Mouse (Mus musculus): ENCODE data around the gene Mcmbp. TPM values are rescaled to one million over a fixed set of nuclear protein-coding genes. Genes with fewer than 3 reads are reported as not detected.
A peak's percentile ranks its signal among the peaks of the same experiment; 100 is the strongest.

Gene Mcmbp
- polyA plus RNA-seq, 2 experiments: 45.2 to 62.4 TPM

GRCm38 (mm10) chr7:128758948-128759347, 18.7 kb upstream of the Mcmbp start:
- H3K4me3 ChIP-seq (replicated peaks; ENCODE audit: low read length): no peak overlapping the region
- no peak for TF ChIP-seq POLR2A (IDR thresholded peaks at IDR 0.05; ENCODE audit: borderline replicate concordance, extremely low read depth, insufficient read depth, insufficient read length)
- no peaks in the 10 kb centered on the region for H3K27me3 ChIP-seq (ENCODE audit: control insufficient read depth, insufficient read depth, low read length)
- no peak for DNase-seq (ENCODE audit: low spot score)
- peaks cover 98% of the 10 kb centered on the region for H3K36me3 ChIP-seq (ENCODE audit: control insufficient read depth, insufficient read depth, low read length)
- no peaks in the 10 kb centered on the region for H3K9me3 ChIP-seq (ENCODE audit: control insufficient read depth, low read length)
- no peaks in the 10 kb centered on the region for H3K4me1 ChIP-seq (ENCODE audit: control insufficient read depth, insufficient read depth, low read length)
- no peak overlapping the region for H3K27ac ChIP-seq (replicated peaks; ENCODE audit: low read depth, low read length)
- no peak for ATAC-seq (ENCODE audit: low FRiP score, low read depth)
- no peak overlapping the region for H3K9ac ChIP-seq (ENCODE audit: low read depth, low read length, severe bottlenecking)
- no peak overlapping the region for H3K4me2 ChIP-seq (replicated peaks; ENCODE audit: low read depth, low read length, severe bottlenecking)
- whole genome bisulfite sequencing: 83% methylated on average over 4 of the region's 4 CpGs

DNA sequence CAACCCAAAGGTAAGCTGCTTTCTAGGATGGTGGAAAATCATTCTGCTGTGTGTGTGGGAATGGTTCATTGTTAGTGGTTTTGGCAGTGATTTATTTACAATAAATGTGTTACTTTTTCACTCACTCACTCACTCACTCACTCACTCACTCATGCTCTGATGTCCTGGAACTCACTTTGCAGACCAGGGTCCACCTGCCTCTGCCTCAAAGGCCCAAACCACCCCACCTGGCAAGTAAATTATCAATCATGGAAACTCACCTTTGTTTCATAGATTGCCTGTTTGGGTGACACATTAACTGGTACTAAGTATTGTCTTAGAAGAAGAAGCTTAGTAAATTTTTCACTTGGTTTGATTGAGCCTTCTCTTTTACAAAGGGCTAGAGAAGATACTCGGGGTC, 15.1 kb upstream of the Mcmbp start:
- DNase-seq (ENCODE audit: low spot score) (no peak), ATAC-seq (ENCODE audit: low FRiP score, low read depth) (no peak)
- Histone ChIP-seq H3K4me1 (ENCODE audit: control insufficient read depth, insufficient read depth, low read length) (no peaks in the 10 kb centered on the region), H3K9ac (ENCODE audit: low read depth, low read length, severe bottlenecking) (no peak overlapping the region), H3K9me3 (ENCODE audit: control insufficient read depth, low read length) (no peaks in the 10 kb centered on the region), H3K36me3 (ENCODE audit: control insufficient read depth, insufficient read depth, low read length) (peaks cover 94% of the 10 kb centered on the region), H3K4me3 (replicated peaks; ENCODE audit: low read length) (no peak overlapping the region), H3K27me3 (ENCODE audit: control insufficient read depth, insufficient read depth, low read length) (no peaks in the 10 kb centered on the region), H3K4me2 (replicated peaks; ENCODE audit: low read depth, low read length, severe bottlenecking) (no peak overlapping the region), H3K27ac (replicated peaks; ENCODE audit: low read depth, low read length) (no peak overlapping the region)
- TF ChIP-seq POLR2A (IDR thresholded peaks at IDR 0.05; ENCODE audit: borderline replicate concordance, extremely low read depth, insufficient read depth, insufficient read length): no peak
- WGBS: 100% methylated on average over 1 of the region's 1 CpGs

- no peak for ATAC-seq (ENCODE audit: low FRiP score, low read depth)
- TF ChIP-seq POLR2A (IDR thresholded peaks at IDR 0.05; ENCODE audit: borderline replicate concordance, extremely low read depth, insufficient read depth, insufficient read length): no peak
- no peaks in the 10 kb centered on the region for H3K4me1 ChIP-seq (ENCODE audit: control insufficient read depth, insufficient read depth, low read length)
- H3K36me3 ChIP-seq (ENCODE audit: control insufficient read depth, insufficient read depth, low read length): peaks cover 73% of the 10 kb centered on the region
- no peak overlapping the region for H3K4me3 ChIP-seq (replicated peaks; ENCODE audit: low read length)
- H3K27ac ChIP-seq (replicated peaks; ENCODE audit: low read depth, low read length): no peak overlapping the region
- 90% methylated on average over 4 of the region's 4 CpGs for WGBS
- H3K9ac ChIP-seq (ENCODE audit: low read depth, low read length, severe bottlenecking): no peak overlapping the region
- no peak for DNase-seq (ENCODE audit: low spot score)
- no peak overlapping the region for H3K4me2 ChIP-seq (replicated peaks; ENCODE audit: low read depth, low read length, severe bottlenecking)
- no peaks in the 10 kb centered on the region for H3K27me3 ChIP-seq (ENCODE audit: control insufficient read depth, insufficient read depth, low read length)
- H3K9me3 ChIP-seq (ENCODE audit: control insufficient read depth, low read length): no peaks in the 10 kb centered on the region
These were observed 11.7 kb upstream of the Mcmbp start for GRCm38 (mm10) chr7:128752012-128752411.

DNA sequence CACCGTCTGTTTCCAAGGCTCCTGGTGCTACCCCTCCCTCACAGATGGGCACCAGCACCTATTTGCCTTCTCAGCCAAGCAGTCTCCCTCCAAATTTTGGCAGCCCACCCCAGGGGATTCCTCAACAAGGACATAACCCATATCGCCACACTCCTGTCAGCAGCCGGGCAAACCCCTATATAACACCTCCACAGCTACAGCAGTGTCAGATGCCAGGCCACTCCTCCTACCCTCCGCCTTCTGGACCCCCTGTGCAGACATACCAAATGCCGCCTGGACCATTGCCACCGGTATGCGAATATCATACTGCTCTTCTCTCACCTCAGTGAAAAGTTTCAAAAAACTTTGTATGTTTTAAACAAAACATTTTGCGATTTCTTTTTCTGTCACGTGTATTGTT, 10.0 kb upstream of the Mcmbp start:
- no peaks in the 10 kb centered on the region for H3K9me3 ChIP-seq (ENCODE audit: control insufficient read depth, low read length)
- H3K4me2 ChIP-seq (replicated peaks; ENCODE audit: low read depth, low read length, severe bottlenecking): no peak overlapping the region
- H3K4me1 ChIP-seq (ENCODE audit: control insufficient read depth, insufficient read depth, low read length): peaks cover 13% of the 10 kb centered on the region
- DNase-seq (ENCODE audit: low spot score) (no peak), ATAC-seq (ENCODE audit: low FRiP score, low read depth) (no peak)
- 87% methylated on average over 9 of the region's 9 CpGs for WGBS
- no peak overlapping the region for H3K27ac ChIP-seq (replicated peaks; ENCODE audit: low read depth, low read length)
- H3K36me3 ChIP-seq (ENCODE audit: control insufficient read depth, insufficient read depth, low read length): peaks cover 58% of the 10 kb centered on the region
- no peak overlapping the region for H3K4me3 ChIP-seq (replicated peaks; ENCODE audit: low read length)
- H3K9ac ChIP-seq (ENCODE audit: low read depth, low read length, severe bottlenecking): no peak overlapping the region
- TF ChIP-seq POLR2A (IDR thresholded peaks at IDR 0.05; ENCODE audit: borderline replicate concordance, extremely low read depth, insufficient read depth, insufficient read length): no peak
- no peaks in the 10 kb centered on the region for H3K27me3 ChIP-seq (ENCODE audit: control insufficient read depth, insufficient read depth, low read length)

GRCm38 (mm10) chr7:128748758-128749157, 8.5 kb upstream of the Mcmbp start:
- Histone ChIP-seq H3K9ac (ENCODE audit: low read depth, low read length, severe bottlenecking) (no peak overlapping the region), H3K4me1 (ENCODE audit: control insufficient read depth, insufficient read depth, low read length) (peaks cover 15% of the 10 kb centered on the region), H3K9me3 (ENCODE audit: control insufficient read depth, low read length) (no peaks in the 10 kb centered on the region), H3K27me3 (ENCODE audit: control insufficient read depth, insufficient read depth, low read length) (no peaks in the 10 kb centered on the region), H3K36me3 (ENCODE audit: control insufficient read depth, insufficient read depth, low read length) (peaks cover 43% of the 10 kb centered on the region), H3K4me3 (replicated peaks; ENCODE audit: low read length) (no peak overlapping the region), H3K27ac (replicated peaks; ENCODE audit: low read depth, low read length) (no peak overlapping the region), H3K4me2 (replicated peaks; ENCODE audit: low read depth, low read length, severe bottlenecking) (no peak overlapping the region)
- 80% methylated on average over 3 of the region's 3 CpGs for WGBS
- DNase-seq (ENCODE audit: low spot score) (peak; percentile 16), ATAC-seq (ENCODE audit: low FRiP score, low read depth) (no peak)
- no peak for TF ChIP-seq POLR2A (IDR thresholded peaks at IDR 0.05; ENCODE audit: borderline replicate concordance, extremely low read depth, insufficient read depth, insufficient read length)

DNA sequence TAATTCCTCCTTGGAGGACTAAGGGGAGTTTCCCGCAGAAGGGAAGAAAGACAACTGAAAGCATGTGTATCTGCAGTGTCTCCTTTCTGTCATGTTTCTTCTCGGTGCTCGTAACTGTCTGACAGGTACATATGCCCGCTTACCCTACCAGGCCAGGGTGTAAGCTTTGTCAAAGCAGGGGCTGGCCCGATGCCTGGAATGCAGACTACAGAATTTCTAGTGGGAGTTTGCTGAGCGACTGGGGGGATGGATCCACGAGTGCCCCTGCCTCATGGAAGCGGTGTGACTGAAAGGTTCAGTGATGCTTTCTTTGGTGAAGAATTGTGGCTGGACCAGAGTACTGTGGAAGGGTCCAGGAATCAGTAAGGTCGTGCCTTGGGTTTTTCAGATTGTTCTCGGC, 5.9 kb upstream of the Mcmbp start:
- Histone ChIP-seq H3K27me3 (ENCODE audit: control insufficient read depth, insufficient read depth, low read length) (no peaks in the 10 kb centered on the region), H3K36me3 (ENCODE audit: control insufficient read depth, insufficient read depth, low read length) (peaks cover 21% of the 10 kb centered on the region), H3K9ac (ENCODE audit: low read depth, low read length, severe bottlenecking) (no peak overlapping the region), H3K4me2 (replicated peaks; ENCODE audit: low read depth, low read length, severe bottlenecking) (peak overlapping the region; percentile 52; the same call in 1 of the 2 replicates), H3K9me3 (ENCODE audit: control insufficient read depth, low read length) (no peaks in the 10 kb centered on the region), H3K4me1 (ENCODE audit: control insufficient read depth, insufficient read depth, low read length) (peaks cover 15% of the 10 kb centered on the region), H3K27ac (replicated peaks; ENCODE audit: low read depth, low read length) (no peak overlapping the region), H3K4me3 (replicated peaks; ENCODE audit: low read length) (peak overlapping the region; percentile 97)
- WGBS: 94% methylated on average over 10 of the region's 10 CpGs
- TF ChIP-seq POLR2A (IDR thresholded peaks at IDR 0.05; ENCODE audit: borderline replicate concordance, extremely low read depth, insufficient read depth, insufficient read length): no peak
- DNase-seq (ENCODE audit: low spot score): no peak
- ATAC-seq (ENCODE audit: low FRiP score, low read depth): no peak

Measured in limb, embryonic 14.5 days (tissue).